Mouse (Mus musculus) frontal cortex, adult 2 months (tissue): ENCODE results near the gene Gtf3c5. TPM values are rescaled to one million over a fixed set of nuclear protein-coding genes. Genes with fewer than 3 reads are reported as not detected.
A peak's percentile ranks its signal among the peaks of the same experiment; 100 is the strongest.

Source experiments
- DNase-seq, 2 experiments: peaks; one replicate each; pipeline ENCODE4 v3.0.0; 2022; ENCODE audit warnings: low spot score in 1 of 2; ENCODE audit errors: extremely low spot score in 1 of 2
- polyA plus RNA-seq: library from polyadenylated mRNA; depleted of rRNA; stranded (reverse); fragments of >200 nt; gene quantifications from 2 replicates; pipeline ENCODE4 v1.2.3, GENCODE M21; 2012

Gene Gtf3c5
- polyA plus RNA-seq, 1 experiment = 23.8 TPM

- no peak for DNase-seq
Observed at GRCm38 (mm10) chr2:28536766-28537633, 46.6 kb downstream of the Gtf3c5 start.

DNA sequence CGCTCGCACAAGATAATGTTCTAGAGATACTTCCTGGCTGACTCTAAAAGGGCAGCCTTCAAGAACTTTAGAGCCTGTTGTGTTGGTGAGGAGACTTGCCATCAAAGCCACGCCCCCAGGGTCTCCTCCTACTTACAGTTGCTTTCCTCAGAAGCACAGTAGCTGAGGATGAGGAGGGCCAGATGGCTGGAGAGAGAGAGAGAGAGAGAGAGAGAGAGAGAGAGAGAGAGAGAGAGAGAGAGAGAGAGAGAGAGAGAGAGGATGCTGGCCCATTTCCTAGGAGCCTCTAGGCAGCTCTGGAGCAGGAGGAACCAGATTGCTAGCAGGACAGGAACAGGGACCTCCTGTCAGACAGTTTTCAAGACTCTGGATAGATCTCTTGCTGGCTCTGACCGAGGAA is 47.4 kb downstream of the Gtf3c5 start:
- no peak for DNase-seq

- DNase-seq = peak in 1 of 2 experiments; percentile 68
Observed at GRCm38 (mm10) chr2:28535650-28536049, 47.9 kb downstream of the Gtf3c5 start.

- no peak for DNase-seq
Observed at GRCm38 (mm10) chr2:28535263-28535540, 48.3 kb downstream of the Gtf3c5 start.

GRCm38 (mm10) chr2:28534436-28535262 is 48.9 kb downstream of the Gtf3c5 start:
- no peak for DNase-seq

DNA sequence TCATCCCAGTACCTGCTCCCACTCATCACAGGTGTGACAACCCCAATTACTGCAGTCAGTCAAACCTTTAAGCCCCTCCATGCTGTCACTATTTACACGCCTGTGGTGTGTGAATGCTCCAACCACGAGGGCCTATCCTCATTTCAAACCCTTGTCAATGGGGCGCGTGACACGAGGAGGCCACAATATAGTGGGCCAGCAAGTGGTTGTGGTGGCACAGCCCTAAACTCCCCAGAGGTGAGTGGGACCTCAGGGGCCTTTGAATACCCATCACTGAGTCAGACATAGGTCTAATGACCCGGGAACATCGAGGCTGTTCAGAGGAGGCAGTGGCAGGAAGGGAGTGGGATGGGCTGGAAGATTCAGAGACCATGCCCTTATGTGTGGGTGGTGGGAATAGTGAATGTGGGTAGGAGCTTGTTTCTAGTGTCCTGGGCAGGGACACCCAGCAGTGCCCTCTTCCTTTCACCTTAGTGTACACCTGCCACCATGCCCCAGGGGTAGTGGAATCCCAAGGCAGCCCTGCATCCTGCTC is 49.6 kb downstream of the Gtf3c5 start:
- no peak for DNase-seq

GRCm38 (mm10) chr2:28532938-28533771 is 50.4 kb downstream of the Gtf3c5 start:
- DNase-seq = peak; percentile 82 to 89

- DNase-seq = no peak
Observed at GRCm38 (mm10) chr2:28530311-28530710, 53.2 kb downstream of the Gtf3c5 start.

- DNase-seq = no peak
Observed at GRCm38 (mm10) chr2:28529856-28530255, 53.7 kb downstream of the Gtf3c5 start.

DNA sequence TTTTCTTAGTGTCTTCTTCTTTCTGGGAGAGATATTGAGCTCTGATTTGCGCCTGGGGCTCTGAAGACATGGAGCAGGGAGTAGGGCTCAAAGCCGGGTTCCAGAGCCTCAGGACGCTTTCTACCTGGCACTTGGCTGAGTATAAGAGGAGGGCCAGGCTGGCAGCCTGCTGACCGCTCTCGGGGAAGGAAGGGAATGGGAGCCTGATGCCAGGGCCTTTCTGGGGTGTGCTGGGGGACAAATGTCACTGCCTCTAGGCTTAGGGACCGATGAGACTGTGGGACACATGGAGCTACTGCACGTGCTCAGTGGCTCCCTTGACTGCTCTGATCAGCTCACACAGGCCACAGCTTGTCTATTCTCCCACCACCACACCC is 55.2 kb downstream of the Gtf3c5 start:
- DNase-seq = no peak

DNA sequence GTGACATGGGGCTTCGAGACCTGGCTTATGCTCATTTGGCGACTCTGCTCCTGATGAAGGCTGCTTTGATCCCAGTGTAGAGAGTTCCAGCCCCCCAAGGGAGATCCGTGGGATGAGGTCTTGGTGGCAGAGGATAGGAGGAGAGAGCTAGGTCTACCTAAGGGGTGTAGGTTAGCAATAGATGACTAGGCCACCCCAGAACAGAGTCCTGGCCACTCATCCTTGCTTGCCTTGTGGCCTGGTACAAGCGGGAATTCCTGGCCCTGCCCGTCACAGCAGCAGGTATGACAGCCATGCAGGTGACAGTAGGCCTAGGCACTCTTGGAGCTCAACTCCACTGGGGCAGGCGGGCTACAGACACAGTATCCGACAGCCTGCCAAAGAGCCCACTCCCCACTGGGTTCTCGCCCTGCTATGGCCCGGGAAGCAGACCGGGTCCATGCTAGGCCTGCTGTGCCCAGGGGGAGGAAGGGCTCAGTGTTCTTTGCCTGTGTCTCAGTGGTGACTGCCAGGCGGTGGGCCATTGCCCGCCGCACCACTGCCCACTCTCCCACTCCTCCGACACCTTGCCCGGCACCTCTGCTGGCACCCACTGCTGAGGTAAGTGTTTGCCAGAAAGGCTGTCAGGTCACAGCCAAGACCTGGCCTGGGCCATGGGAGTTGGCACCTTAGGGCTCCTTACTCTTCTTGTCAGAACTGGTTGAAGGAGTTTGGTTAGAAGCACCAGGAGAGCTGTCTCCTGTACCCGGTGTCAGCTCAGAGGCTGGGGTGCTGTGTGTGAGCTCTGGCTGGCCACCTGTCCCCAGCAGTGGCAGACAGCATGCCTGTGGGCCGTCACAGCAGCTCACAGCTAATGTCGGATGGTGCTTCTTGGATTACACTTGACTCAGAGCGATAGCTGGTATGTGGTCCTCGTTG is 55.9 kb downstream of the Gtf3c5 start:
- DNase-seq = no peak

GRCm38 (mm10) chr2:28525943-28526876 is 57.3 kb downstream of the Gtf3c5 start:
- no peak for DNase-seq

GRCm38 (mm10) chr2:28525219-28525942 is 58.2 kb downstream of the Gtf3c5 start:
- peak in 1 of 2 experiments; percentile 54 for DNase-seq

- DNase-seq = no peak
Observed at GRCm38 (mm10) chr2:28524406-28524805, 59.1 kb downstream of the Gtf3c5 start.

GRCm38 (mm10) chr2:28523643-28524117 is 59.9 kb downstream of the Gtf3c5 start:
- peak; percentile 81 to 94 for DNase-seq

GRCm38 (mm10) chr2:28522166-28522565 is 61.4 kb downstream of the Gtf3c5 start:
- DNase-seq = no peak

GRCm38 (mm10) chr2:28521571-28522151 is 61.9 kb downstream of the Gtf3c5 start:
- peak; percentile 59 to 65 for DNase-seq
